Mouse (Mus musculus) heart, postnatal 25 days (tissue): ENCODE data around the gene Fam3c. TPM values are rescaled to one million over a fixed set of nuclear protein-coding genes. Genes with fewer than 3 reads are reported as not detected.
"Not testable (repeated sequence)": the region's sequence is repeated elsewhere in the genome, so short reads cannot be mapped to it uniquely, and the experiment has no call there.

ENCODE experiments used
- DNase-seq: peaks from one replicate; pipeline ENCODE4 v3.0.0; 2022; ENCODE audit warnings: low spot score
- intact Hi-C: fragments of 180-260 bp; cut with DNase I; formaldehyde crosslinking; loops from one replicate; pipeline ENCODE4 v1.15.1; 2025
- total RNA-seq, 2 experiments: library from RNA; stranded (reverse); gene quantifications; 2 replicates each; pipeline ENCODE4 v1.2.3; 2021

The Fam3c gene
- total RNA-seq, 2 experiments from 2014 or later, result 23.6 to 27.5 TPM

GRCm38 (mm10) chr6:22325364-22326072, 30.5 kb downstream of the Fam3c start:
- intact Hi-C loops, result loop anchor here (1.0 kb wide), 1 partner anchor 169 kb away; no protein-coding TSS in a partner anchor
- no peak for DNase-seq

GRCm38 (mm10) chr6:22298059-22298458, 58.0 kb downstream of the Fam3c start:
- DNase-seq, result no peak
- intact Hi-C loops, result no loop called here

GRCm38 (mm10) chr6:22297028-22297427, 59.0 kb downstream of the Fam3c start:
- intact Hi-C loops, result no loop called here
- no peak for DNase-seq

GRCm38 (mm10) chr6:22293922-22294321, 62.1 kb downstream of the Fam3c start:
- no peak for DNase-seq
- intact Hi-C loops, result no loop called here

- intact Hi-C loops, result no loop called here
- DNase-seq, result no peak
These were observed 64.0 kb downstream of the Fam3c start for GRCm38 (mm10) chr6:22292056-22292455.

- intact Hi-C loops, result no loop called here
- no peak for DNase-seq
These were observed 65.3 kb downstream of the Fam3c start for GRCm38 (mm10) chr6:22290790-22291189.

GRCm38 (mm10) chr6:22289461-22290021, 66.5 kb downstream of the Fam3c start:
- DNase-seq, result no peak
- intact Hi-C loops, result no loop called here

- intact Hi-C loops, result no loop called here
- no peak for DNase-seq
These were observed 67.1 kb downstream of the Fam3c start for GRCm38 (mm10) chr6:22288737-22289460.

- DNase-seq, result no peak
- intact Hi-C loops, result no loop called here
These were observed 67.9 kb downstream of the Fam3c start, which contains the start of gene Wnt16 for GRCm38 (mm10) chr6:22288004-22288736. TSS of gene Wnt16 (plus strand) at chr6:22288227.

- no peak for DNase-seq
- intact Hi-C loops, result no loop called here
These were observed 73.6 kb downstream of the Fam3c start for GRCm38 (mm10) chr6:22282405-22282804.

GRCm38 (mm10) chr6:22280217-22280861, 75.7 kb downstream of the Fam3c start:
- intact Hi-C loops, result no loop called here
- peak; percentile 31 for DNase-seq

GRCm38 (mm10) chr6:22277941-22278340, 78.1 kb downstream of the Fam3c start:
- DNase-seq, result no peak
- intact Hi-C loops, result no loop called here

GRCm38 (mm10) chr6:22269840-22270521, 86.1 kb downstream of the Fam3c start:
- no peak for DNase-seq
- intact Hi-C loops, result no loop called here

GRCm38 (mm10) chr6:22268677-22269076, 87.4 kb downstream of the Fam3c start:
- no peak for DNase-seq
- intact Hi-C loops, result no loop called here

GRCm38 (mm10) chr6:22267807-22268667, 88.0 kb downstream of the Fam3c start:
- no peak for DNase-seq
- intact Hi-C loops, result no loop called here

- intact Hi-C loops, result no loop called here
- DNase-seq, result no peak
These were observed 90.0 kb downstream of the Fam3c start for GRCm38 (mm10) chr6:22266018-22266417.

- intact Hi-C loops, DNase-seq: not testable (repeated sequence)
These were observed 91.9 kb downstream of the Fam3c start for GRCm38 (mm10) chr6:22264094-22264493.

GRCm38 (mm10) chr6:22262519-22262918, 93.5 kb downstream of the Fam3c start:
- no peak for DNase-seq
- intact Hi-C loops, result no loop called here
